Mouse (Mus musculus): ENCODE measurements around the gene Rassf2. TPM values are rescaled to one million over a fixed set of nuclear protein-coding genes. Genes with fewer than 3 reads are reported as not detected.
A peak's percentile ranks its signal among the peaks of the same experiment; 100 is the strongest.

The Rassf2 gene
- polyA plus RNA-seq, 1 experiment from 2014 or later, result 16.4 TPM

DNA sequence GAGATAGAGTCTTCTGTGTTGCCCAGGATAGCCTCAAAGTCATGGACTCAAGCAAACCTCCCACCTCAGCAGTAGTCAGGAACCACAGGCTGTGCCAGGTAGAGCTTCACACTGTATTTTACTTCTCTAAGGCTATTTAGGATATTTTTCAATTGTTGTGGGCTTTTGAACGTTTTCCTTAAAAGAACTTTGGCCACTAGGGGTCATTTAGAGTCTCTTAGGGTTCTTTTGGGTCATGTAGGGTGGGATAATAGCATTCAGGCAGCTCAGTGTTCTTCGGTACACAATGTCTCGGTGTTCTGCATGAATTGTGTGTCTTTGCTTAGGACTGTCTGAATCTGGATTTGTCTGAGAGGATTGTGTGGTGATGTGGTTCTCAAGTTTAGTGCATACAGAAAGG lies 42.1 kb downstream of the Rassf2 start:
- H3K9me3 ChIP-seq (replicated peaks; ENCODE audit: control insufficient read depth, low read length), result no peaks in the 10 kb centered on the region
- 49% methylated on average over 3 of the region's 3 CpGs for WGBS
- H3K27ac ChIP-seq (ENCODE audit: low read length), result no peak overlapping the region
- H3K27me3 ChIP-seq (ENCODE audit: control insufficient read depth, insufficient read depth, low read length), result no peaks in the 10 kb centered on the region
- H3K9ac ChIP-seq (ENCODE audit: low read length), result no peak overlapping the region
- no peaks in the 10 kb centered on the region for H3K4me1 ChIP-seq (ENCODE audit: control insufficient read depth, insufficient read depth, low read length)
- no peaks in the 10 kb centered on the region for H3K36me3 ChIP-seq (ENCODE audit: control insufficient read depth, insufficient read depth, low read length)
- no peak overlapping the region for H3K4me2 ChIP-seq (ENCODE audit: low read depth, low read length)
- no peak overlapping the region for H3K4me3 ChIP-seq (replicated peaks; ENCODE audit: low read length)
- ATAC-seq (ENCODE audit: insufficient read depth, low FRiP score), result no peak

DNA sequence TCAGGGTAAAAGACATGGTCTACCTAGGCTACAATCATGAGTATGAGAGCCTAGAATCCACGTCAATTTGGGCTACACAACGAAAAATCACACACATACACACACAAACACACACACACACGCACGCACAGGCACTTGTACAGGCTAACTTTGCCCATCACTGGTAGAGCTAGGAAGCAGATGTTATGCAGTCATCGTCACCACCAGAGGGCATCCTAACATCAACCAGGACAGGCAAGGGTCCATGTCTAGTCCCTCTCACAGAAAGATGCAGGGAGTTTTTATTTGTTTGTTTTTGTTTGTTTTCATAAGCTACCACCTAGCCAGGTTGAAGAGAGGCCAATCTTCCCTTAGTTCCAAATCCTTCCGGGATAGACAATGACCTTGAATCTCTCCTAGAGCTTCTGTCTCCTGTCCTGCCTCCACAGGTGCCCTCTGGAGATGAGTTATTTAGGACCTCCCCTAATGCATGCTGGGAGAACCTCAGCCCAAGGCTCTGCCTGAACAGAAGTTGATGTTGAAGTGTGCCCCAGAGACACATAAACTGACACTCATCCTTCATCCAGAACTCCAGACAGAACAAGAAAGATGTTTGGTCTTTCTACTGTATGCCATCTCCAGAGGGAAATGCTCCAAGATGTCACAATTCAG lies 47.4 kb downstream of the Rassf2 start:
- Histone ChIP-seq H3K4me3 (replicated peaks; ENCODE audit: low read length) (no peak overlapping the region), H3K4me2 (ENCODE audit: low read depth, low read length) (no peak overlapping the region), H3K4me1 (ENCODE audit: control insufficient read depth, insufficient read depth, low read length) (no peaks in the 10 kb centered on the region), H3K27ac (ENCODE audit: low read length) (no peak overlapping the region), H3K36me3 (ENCODE audit: control insufficient read depth, insufficient read depth, low read length) (no peaks in the 10 kb centered on the region), H3K9me3 (replicated peaks; ENCODE audit: control insufficient read depth, low read length) (peaks cover 3% of the 10 kb centered on the region; the same call in 1 of the 2 replicates), H3K9ac (ENCODE audit: low read length) (no peak overlapping the region), H3K27me3 (ENCODE audit: control insufficient read depth, insufficient read depth, low read length) (no peaks in the 10 kb centered on the region)
- peak; percentile 22; the same call in 1 of the 2 replicates for ATAC-seq (ENCODE audit: insufficient read depth, low FRiP score)
- WGBS, result 12% methylated on average over 6 of the region's 6 CpGs

- H3K27me3 ChIP-seq (ENCODE audit: control insufficient read depth, insufficient read depth, low read length), result no peaks in the 10 kb centered on the region
- H3K9ac ChIP-seq (ENCODE audit: low read length), result no peak overlapping the region
- H3K36me3 ChIP-seq (ENCODE audit: control insufficient read depth, insufficient read depth, low read length), result no peaks in the 10 kb centered on the region
- 42% methylated on average over 9 of the region's 9 CpGs for WGBS
- H3K4me3 ChIP-seq (replicated peaks; ENCODE audit: low read length), result no peak overlapping the region
- H3K27ac ChIP-seq (ENCODE audit: low read length), result no peak overlapping the region
- peak; percentile 71 for ATAC-seq (ENCODE audit: insufficient read depth, low FRiP score)
- H3K4me2 ChIP-seq (ENCODE audit: low read depth, low read length), result no peak overlapping the region
- peaks cover 5% of the 10 kb centered on the region; the same call in 1 of the 2 replicates for H3K9me3 ChIP-seq (replicated peaks; ENCODE audit: control insufficient read depth, low read length)
- no peaks in the 10 kb centered on the region for H3K4me1 ChIP-seq (ENCODE audit: control insufficient read depth, insufficient read depth, low read length)
Observed at GRCm38 (mm10) chr2:131980866-131981265, 49.2 kb downstream of the Rassf2 start.

DNA sequence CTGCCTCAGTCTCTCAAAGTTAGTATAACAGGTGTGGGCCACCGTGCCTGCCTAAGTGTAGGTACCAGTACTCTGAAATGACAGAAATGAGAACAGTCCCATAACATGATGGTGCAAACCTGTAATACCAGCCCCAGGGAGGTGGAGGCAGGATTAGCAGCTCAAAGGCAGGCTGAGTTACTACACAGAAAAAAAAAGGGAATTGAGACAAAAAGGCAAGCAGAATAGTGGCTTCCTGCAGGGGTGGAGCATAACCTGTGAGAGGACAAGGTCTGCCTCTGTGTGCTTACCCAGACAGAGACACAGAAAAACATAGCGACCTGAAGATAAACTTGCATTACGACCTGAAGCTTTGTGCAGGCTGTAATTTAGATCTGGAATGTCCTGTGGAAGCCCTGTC lies 53.4 kb downstream of the Rassf2 start:
- ATAC-seq (ENCODE audit: insufficient read depth, low FRiP score), result no peak
- Histone ChIP-seq H3K36me3 (ENCODE audit: control insufficient read depth, insufficient read depth, low read length) (no peaks in the 10 kb centered on the region), H3K9me3 (replicated peaks; ENCODE audit: control insufficient read depth, low read length) (peaks cover 5% of the 10 kb centered on the region; the same call in 1 of the 2 replicates), H3K4me1 (ENCODE audit: control insufficient read depth, insufficient read depth, low read length) (no peaks in the 10 kb centered on the region), H3K9ac (ENCODE audit: low read length) (no peak overlapping the region), H3K4me2 (ENCODE audit: low read depth, low read length) (no peak overlapping the region), H3K27ac (ENCODE audit: low read length) (no peak overlapping the region), H3K4me3 (replicated peaks; ENCODE audit: low read length) (no peak overlapping the region), H3K27me3 (ENCODE audit: control insufficient read depth, insufficient read depth, low read length) (no peaks in the 10 kb centered on the region)
- WGBS, result 63% methylated on average over 3 of the region's 3 CpGs

- Histone ChIP-seq H3K4me1 (ENCODE audit: control insufficient read depth, insufficient read depth, low read length) (no peaks in the 10 kb centered on the region), H3K27me3 (ENCODE audit: control insufficient read depth, insufficient read depth, low read length) (no peaks in the 10 kb centered on the region), H3K9me3 (replicated peaks; ENCODE audit: control insufficient read depth, low read length) (no peaks in the 10 kb centered on the region), H3K36me3 (ENCODE audit: control insufficient read depth, insufficient read depth, low read length) (no peaks in the 10 kb centered on the region), H3K27ac (ENCODE audit: low read length) (no peak overlapping the region), H3K9ac (ENCODE audit: low read length) (no peak overlapping the region), H3K4me2 (ENCODE audit: low read depth, low read length) (no peak overlapping the region), H3K4me3 (replicated peaks; ENCODE audit: low read length) (no peak overlapping the region)
- ATAC-seq (ENCODE audit: insufficient read depth, low FRiP score), result no peak
- WGBS, result 75% methylated on average over 4 of the region's 4 CpGs
Observed at GRCm38 (mm10) chr2:131971098-131971497, 59.0 kb downstream of the Rassf2 start.

- Histone ChIP-seq H3K9ac (ENCODE audit: low read length) (no peak overlapping the region), H3K4me1 (ENCODE audit: control insufficient read depth, insufficient read depth, low read length) (no peaks in the 10 kb centered on the region), H3K9me3 (replicated peaks; ENCODE audit: control insufficient read depth, low read length) (no peaks in the 10 kb centered on the region), H3K36me3 (ENCODE audit: control insufficient read depth, insufficient read depth, low read length) (no peaks in the 10 kb centered on the region), H3K4me3 (replicated peaks; ENCODE audit: low read length) (no peak overlapping the region), H3K27ac (ENCODE audit: low read length) (no peak overlapping the region), H3K4me2 (ENCODE audit: low read depth, low read length) (no peak overlapping the region), H3K27me3 (ENCODE audit: control insufficient read depth, insufficient read depth, low read length) (no peaks in the 10 kb centered on the region)
- no peak for ATAC-seq (ENCODE audit: insufficient read depth, low FRiP score)
- WGBS, result 87% methylated on average over 2 of the region's 2 CpGs
Observed at GRCm38 (mm10) chr2:131970597-131970996, 59.5 kb downstream of the Rassf2 start.

- Histone ChIP-seq H3K9me3 (replicated peaks; ENCODE audit: control insufficient read depth, low read length) (no peaks in the 10 kb centered on the region), H3K4me3 (replicated peaks; ENCODE audit: low read length) (no peak overlapping the region), H3K27ac (ENCODE audit: low read length) (no peak overlapping the region), H3K4me1 (ENCODE audit: control insufficient read depth, insufficient read depth, low read length) (no peaks in the 10 kb centered on the region), H3K9ac (ENCODE audit: low read length) (no peak overlapping the region), H3K4me2 (ENCODE audit: low read depth, low read length) (no peak overlapping the region), H3K36me3 (ENCODE audit: control insufficient read depth, insufficient read depth, low read length) (no peaks in the 10 kb centered on the region), H3K27me3 (ENCODE audit: control insufficient read depth, insufficient read depth, low read length) (no peaks in the 10 kb centered on the region)
- 74% methylated on average over 2 of the region's 2 CpGs for WGBS
- ATAC-seq (ENCODE audit: insufficient read depth, low FRiP score), result no peak
Observed at GRCm38 (mm10) chr2:131961671-131962070, 68.4 kb downstream of the Rassf2 start.

DNA sequence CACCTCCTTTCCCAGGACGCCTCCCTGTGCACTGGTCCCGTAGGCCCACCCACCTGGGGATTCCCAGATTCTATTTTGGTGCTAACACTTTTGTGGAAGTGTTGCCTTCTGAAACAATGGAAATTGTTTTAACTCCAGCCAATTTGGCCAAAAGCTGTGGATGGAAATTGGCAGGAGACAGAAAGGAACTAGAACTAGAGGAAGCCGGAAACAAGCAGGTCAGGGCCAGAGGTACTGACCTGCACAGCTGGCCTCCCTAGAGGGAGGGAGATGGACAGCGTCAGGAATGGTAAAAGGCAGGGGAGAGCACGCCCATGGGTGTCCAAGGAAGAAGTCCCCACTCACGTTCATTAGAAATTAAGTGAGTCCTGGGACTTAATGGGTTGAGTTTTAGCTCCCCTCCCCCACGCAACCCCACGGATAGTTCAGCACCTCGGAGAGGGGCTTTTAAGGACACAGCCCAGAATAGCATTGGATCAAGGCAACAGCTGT lies 72.3 kb downstream of the Rassf2 start:
- H3K27me3 ChIP-seq (ENCODE audit: control insufficient read depth, insufficient read depth, low read length), result peaks cover 13% of the 10 kb centered on the region
- H3K9ac ChIP-seq (ENCODE audit: low read length), result no peak overlapping the region
- peaks cover 4% of the 10 kb centered on the region for H3K4me1 ChIP-seq (ENCODE audit: control insufficient read depth, insufficient read depth, low read length)
- no peak overlapping the region for H3K4me3 ChIP-seq (replicated peaks; ENCODE audit: low read length)
- no peaks in the 10 kb centered on the region for H3K9me3 ChIP-seq (replicated peaks; ENCODE audit: control insufficient read depth, low read length)
- H3K27ac ChIP-seq (ENCODE audit: low read length), result no peak overlapping the region
- no peaks in the 10 kb centered on the region for H3K36me3 ChIP-seq (ENCODE audit: control insufficient read depth, insufficient read depth, low read length)
- 50% methylated on average over 9 of the region's 9 CpGs for WGBS
- ATAC-seq (ENCODE audit: insufficient read depth, low FRiP score), result no peak
- H3K4me2 ChIP-seq (ENCODE audit: low read depth, low read length), result no peak overlapping the region

GRCm38 (mm10) chr2:131956336-131957256 lies 73.5 kb downstream of the Rassf2 start:
- 80% methylated on average over 7 of the region's 7 CpGs for WGBS
- Histone ChIP-seq H3K4me1 (ENCODE audit: control insufficient read depth, insufficient read depth, low read length) (peaks cover 4% of the 10 kb centered on the region), H3K4me3 (replicated peaks; ENCODE audit: low read length) (no peak overlapping the region), H3K27ac (ENCODE audit: low read length) (no peak overlapping the region), H3K4me2 (ENCODE audit: low read depth, low read length) (no peak overlapping the region), H3K9me3 (replicated peaks; ENCODE audit: control insufficient read depth, low read length) (no peaks in the 10 kb centered on the region), H3K36me3 (ENCODE audit: control insufficient read depth, insufficient read depth, low read length) (no peaks in the 10 kb centered on the region), H3K27me3 (ENCODE audit: control insufficient read depth, insufficient read depth, low read length) (peaks cover 15% of the 10 kb centered on the region), H3K9ac (ENCODE audit: low read length) (no peak overlapping the region)
- no peak for ATAC-seq (ENCODE audit: insufficient read depth, low FRiP score)
